Mouse (Mus musculus) gonadal fat pad, adult 2 months (tissue): ENCODE results near the gene Gm13695. TPM values are rescaled to one million over a fixed set of nuclear protein-coding genes. Genes with fewer than 3 reads are reported as not detected.
"Not testable (repeated sequence)": the region's sequence is repeated elsewhere in the genome, so short reads cannot be mapped to it uniquely, and the experiment has no call there.

Experiments used
- DNase-seq: peaks from one replicate; pipeline ENCODE4 v3.0.0-alpha.2; 2012; ENCODE audit warnings: low read depth
- polyA plus RNA-seq: library from polyadenylated mRNA; depleted of rRNA; stranded (reverse); fragments of >200 nt; gene quantifications from 2 replicates; pipeline ENCODE4 v1.2.3, GENCODE M21; 2012; rRNA removed

Gene Gm13695
- polyA plus RNA-seq: not detected in 2 replicates

GRCm38 (mm10) chr2:83967013-83967412 is at the start of gene Gm13695:
Gene Gm13695, plus strand, starts transcription at chr2:83967313.
- not testable (repeated sequence) for DNase-seq

DNA sequence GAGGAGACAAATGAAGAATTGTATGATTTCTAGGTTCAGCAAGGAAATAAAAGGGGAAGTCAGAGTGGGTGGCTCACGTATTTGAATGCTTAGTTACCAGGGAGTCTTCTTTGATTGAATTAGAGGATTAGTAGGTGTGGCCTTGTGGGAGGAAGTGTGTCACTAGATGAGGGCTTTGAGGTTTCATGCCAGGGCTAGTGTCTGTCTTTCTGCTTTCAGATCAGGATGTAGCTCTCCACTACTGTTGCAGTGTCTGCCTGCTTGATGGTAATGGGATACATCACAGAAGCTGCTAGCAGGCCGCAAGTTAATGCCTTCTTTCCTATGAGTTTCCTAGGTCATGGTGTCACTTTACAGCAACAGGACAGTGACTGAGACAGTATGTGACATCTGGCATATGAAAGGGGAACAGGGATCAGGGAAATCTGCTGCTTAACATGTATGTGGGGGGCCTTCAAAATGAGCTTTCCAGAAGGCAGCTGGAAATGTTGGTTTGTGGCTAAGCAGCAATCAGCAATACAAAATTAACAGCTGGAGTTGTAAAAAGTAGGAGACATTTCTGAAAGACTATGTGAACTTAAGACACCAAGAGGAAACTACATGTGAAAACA is 37.5 kb upstream of the Gm13695 start:
- DNase-seq: no peak

DNA sequence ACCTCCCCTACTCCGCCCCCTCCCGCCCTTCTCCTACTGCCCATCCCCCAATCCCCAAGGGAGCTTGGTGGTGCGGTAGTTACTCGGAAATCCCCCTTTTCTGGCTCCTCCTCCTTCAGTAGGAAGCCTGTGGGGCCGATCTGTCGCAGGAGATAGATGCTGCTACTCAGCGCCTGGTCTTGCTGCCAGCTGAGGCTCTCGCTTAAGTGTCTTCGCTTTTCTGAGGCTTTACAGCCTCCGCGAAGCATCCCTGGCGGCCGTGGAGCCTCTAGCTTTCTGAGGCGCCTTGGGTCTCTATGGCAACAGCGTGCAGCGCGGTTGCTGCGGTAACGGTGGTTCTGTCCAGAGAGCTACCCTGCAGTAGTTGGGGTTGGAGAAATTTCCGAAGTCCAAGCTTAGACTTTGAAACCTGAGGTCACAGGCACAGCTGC is 26.2 kb upstream of the Gm13695 start, which contains the start of gene Zswim2:
Zswim2 (minus strand) TSS at position 298 of the 431 bp plus-strand sequence.
- no peak for DNase-seq

DNA sequence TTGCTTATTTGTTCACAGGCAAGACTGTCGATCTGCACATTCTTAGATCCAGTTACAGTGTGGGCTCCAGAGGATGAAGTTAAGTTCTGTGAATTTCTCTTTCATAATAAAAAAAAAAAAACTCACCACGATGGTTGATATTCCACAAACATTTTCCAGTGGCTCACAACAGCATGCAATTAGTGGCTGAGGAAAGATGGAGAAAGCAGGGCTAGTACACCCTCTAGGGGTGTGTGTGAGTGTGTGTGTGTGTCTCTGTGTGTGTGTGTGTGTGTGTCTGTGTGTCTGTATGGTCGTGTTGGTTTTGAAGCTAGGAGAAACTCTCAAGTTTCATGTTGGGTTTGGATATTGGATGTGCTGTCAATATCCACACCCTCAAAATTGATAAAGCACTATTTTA is 25.7 kb upstream of the Gm13695 start:
- DNase-seq: no peak

- DNase-seq: no peak
These were observed 25.3 kb upstream of the Gm13695 start for GRCm38 (mm10) chr2:83941792-83942191.

GRCm38 (mm10) chr2:83955393-83955792 is 11.7 kb upstream of the Gm13695 start, which contains the start of gene Gm13698:
Gene Gm13698, plus strand, starts transcription at chr2:83955693.
- not testable (repeated sequence) for DNase-seq

- DNase-seq: not testable (repeated sequence)
These were observed 5.9 kb upstream of the Gm13695 start, which contains the start of gene Gm13693 for GRCm38 (mm10) chr2:83961203-83961602. Gene Gm13693, plus strand, starts transcription at chr2:83961503.

GRCm38 (mm10) chr2:83972823-83973222 is 5.7 kb downstream of the Gm13695 start, which contains the start of gene Gm13696:
Gene Gm13696, plus strand, starts transcription at chr2:83973123.
- not testable (repeated sequence) for DNase-seq

- DNase-seq: not testable (repeated sequence)
These were observed 11.5 kb downstream of the Gm13695 start, which contains the start of gene Gm13694 for GRCm38 (mm10) chr2:83978633-83979032. Gene Gm13694, plus strand, starts transcription at chr2:83978933.

DNA sequence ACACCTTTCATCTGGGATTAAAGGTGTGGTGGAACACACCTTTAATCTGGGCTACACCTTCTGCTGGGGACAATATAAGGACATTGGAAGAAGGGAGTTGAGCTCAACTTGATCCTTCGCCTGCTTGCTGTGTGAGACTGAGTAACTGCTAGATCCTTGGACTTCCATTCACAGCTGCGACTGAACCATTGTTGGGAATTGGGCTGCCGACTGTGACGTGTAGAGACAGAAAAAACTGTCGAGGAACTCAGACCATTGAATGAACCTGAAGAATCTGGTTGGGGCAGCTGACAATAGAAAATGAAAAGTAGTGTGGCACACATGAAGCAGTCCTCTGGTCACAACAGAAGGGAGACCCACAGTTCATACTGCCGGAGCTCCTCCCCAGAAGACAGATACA is 17.3 kb downstream of the Gm13695 start, which contains the start of gene Gm13697:
Gm13697 (plus strand) TSS at position 301 of the 400 bp plus-strand sequence.
- DNase-seq: not testable (repeated sequence)

GRCm38 (mm10) chr2:83990253-83990652 is 23.1 kb downstream of the Gm13695 start, which contains the start of gene Gm13691:
Gene Gm13691, plus strand, starts transcription at chr2:83990553.
- DNase-seq: not testable (repeated sequence)

GRCm38 (mm10) chr2:83993639-83994255 is 26.6 kb downstream of the Gm13695 start:
- not testable (repeated sequence) for DNase-seq

- DNase-seq: not testable (repeated sequence)
These were observed 27.4 kb downstream of the Gm13695 start for GRCm38 (mm10) chr2:83994526-83994925.

DNA sequence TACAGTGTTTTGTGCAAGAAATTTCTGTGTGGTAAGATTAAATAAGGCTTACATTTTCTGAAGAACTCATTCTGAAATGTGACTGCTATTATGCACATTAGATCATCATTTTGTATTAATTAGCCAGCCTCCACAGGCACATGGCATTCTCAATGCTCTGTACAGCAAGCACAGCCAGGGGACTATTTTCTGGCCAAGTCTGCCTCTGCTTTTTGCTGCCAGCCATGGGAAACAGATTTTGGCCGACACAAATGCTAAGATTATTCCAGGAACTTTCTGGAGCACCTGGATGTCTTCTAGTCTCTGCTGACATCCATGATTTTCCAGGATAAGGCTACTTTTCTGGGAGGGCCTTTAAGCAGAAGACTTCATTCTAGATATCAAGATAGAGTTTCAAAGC is 41.8 kb downstream of the Gm13695 start:
- no peak for DNase-seq

- DNase-seq: no peak
These were observed 42.7 kb downstream of the Gm13695 start for GRCm38 (mm10) chr2:84009818-84010217.

- DNase-seq: no peak
These were observed 47.5 kb downstream of the Gm13695 start for GRCm38 (mm10) chr2:84014572-84014971.

- DNase-seq: not testable (repeated sequence)
These were observed 49.2 kb downstream of the Gm13695 start for GRCm38 (mm10) chr2:84016291-84016690.

GRCm38 (mm10) chr2:84018330-84018729 is 51.2 kb downstream of the Gm13695 start:
- no peak for DNase-seq
